Mouse (Mus musculus) liver, embryonic 14.5 days (tissue): Measurements from ENCODE around the gene Dpp6. TPM values are rescaled to one million over a fixed set of nuclear protein-coding genes. Genes with fewer than 3 reads are reported as not detected.
A peak's percentile ranks its signal among the peaks of the same experiment; 100 is the strongest.

ENCODE experiments used
- ATAC-seq: fragments of 200-750 bp; cut with Nextera tagmentation; 2 replicates; pipeline ENCODE4 v1.8.0; 2017; ENCODE audit warnings: moderate number of reproducible peaks, mild to moderate bottlenecking, moderate library complexity; ENCODE audit not compliant: insufficient read depth
- DNase-seq, 3 experiments: peaks; one replicate each; pipeline ENCODE4 v3.0.0-alpha.2; 2012 to 2013; ENCODE audit warnings: low read depth in 3 of 3, low spot score in 3 of 3
- H3K27ac ChIP-seq: fragments of 300-500 bp; sonication (generic); 2 replicates; pipeline ENCODE4 v1.5.1; 2014; ENCODE audit warnings: moderate library complexity, mild to moderate bottlenecking, control low read depth, inconsistent platforms
- H3K27me3 ChIP-seq: fragments of 300-500 bp; sonication (generic); 2 replicates; pipeline ENCODE4 v1.6.1; 2014; ENCODE audit warnings: mild to moderate bottlenecking, low read length, moderate library complexity; ENCODE audit not compliant: control insufficient read depth, insufficient read depth
- H3K36me3 ChIP-seq: fragments of 300-500 bp; sonication (generic); replicated peaks from 2 replicates; pipeline ENCODE4 v1.6.1; 2014; ENCODE audit warnings: low read depth; ENCODE audit not compliant: control insufficient read depth, insufficient read depth
- H3K4me1 ChIP-seq, 2 experiments: fragments of 200-500 bp in 1 of 2; fragments of 300-500 bp in 1 of 2; sonication (generic) in 1 of 2; replicated peaks; 2 replicates each; pipeline ENCODE4 v1.6.1; 2012 to 2014; ENCODE audit warnings: antibody characterized with exemption in 1 of 2, inconsistent platforms in 1 of 2, low read length in 1 of 2; ENCODE audit not compliant: control insufficient read depth in 2 of 2, insufficient read depth in 2 of 2
- H3K4me2 ChIP-seq: fragments of 300-500 bp; sonication (generic); 2 replicates; pipeline ENCODE4 v1.6.1; 2014; ENCODE audit warnings: low read depth, mild to moderate bottlenecking, control low read depth, moderate library complexity
- H3K4me3 ChIP-seq, 2 experiments: fragments of 200-500 bp in 1 of 2; fragments of 300-500 bp in 1 of 2; sonication (generic) in 1 of 2; 2 replicates each; pipeline ENCODE4 v1.5.1; 2012 to 2014; ENCODE audit warnings: low read depth in 2 of 2, low read length in 2 of 2, mild to moderate bottlenecking in 2 of 2, control low read depth in 1 of 2, inconsistent platforms in 1 of 2, moderate library complexity in 1 of 2; ENCODE audit not compliant: insufficient read depth in 1 of 2
- H3K9ac ChIP-seq: fragments of 300-500 bp; sonication (generic); replicated peaks from 2 replicates; pipeline ENCODE4 v1.6.1; 2014; ENCODE audit warnings: mild to moderate bottlenecking, control low read depth, moderate library complexity
- H3K9me3 ChIP-seq: fragments of 300-500 bp; sonication (generic); 2 replicates; pipeline ENCODE4 v1.6.1; 2016; ENCODE audit warnings: low read length, mixed read lengths; ENCODE audit not compliant: control insufficient read depth
- CTCF ChIP-seq: IDR thresholded peaks from 2 replicates; pipeline ENCODE4 v1.5.1; 2016; ENCODE audit warnings: antibody characterized with exemption, low read depth, control low read depth
- EP300 ChIP-seq: IDR thresholded peaks from 2 replicates; pipeline ENCODE4 v1.6.1; 2016; ENCODE audit warnings: antibody characterized with exemption, low read depth
- WGBS: fragments of 180-500 bp; shearing (Covaris S2); extraction: QIAGEN DNeasy Blood & Tissue Kit; methylation state at CpG from one replicate; pipeline ENCODE4 v1.1.7; 2014; ENCODE audit not compliant: insufficient replicate concordance; 5-methylcytosine and 5-hydroxymethylcytosine counted together
- polyA plus RNA-seq, 2 experiments: library from polyadenylated mRNA; depleted of rRNA in 1 of 2; stranded (reverse) in 1 of 2; unstranded in 1 of 2; fragments of >200 nt; fragmentation: Nextera tagmentation in 1 of 2; extraction: Ambion mirVana in 1 of 2; gene quantifications; 2 replicates each; pipeline versions ENCODE4 v1.2.1 to v1.2.3; 2012 to 2014

Dpp6 gene
- polyA plus RNA-seq, 2 experiments, result 0.30 to 0.48 TPM

GRCm38 (mm10) chr5:27194975-27195374, 378.0 kb downstream of the Dpp6 start:
- DNase-seq (no peak), ATAC-seq (no peak)
- no peaks in the 10 kb centered on the region for H3K9me3 ChIP-seq
- no peak overlapping the region for H3K4me2 ChIP-seq
- H3K9ac ChIP-seq, result no peak overlapping the region
- H3K27me3 ChIP-seq, result no peaks in the 10 kb centered on the region
- H3K27ac ChIP-seq, result no peak overlapping the region
- TF ChIP-seq EP300, result no peak
- TF ChIP-seq CTCF, result no peak
- H3K4me3 ChIP-seq, result no peak overlapping the region
- WGBS, result 13% methylated on average over 1 of the region's 1 CpGs
- no peaks in the 10 kb centered on the region for H3K4me1 ChIP-seq
- no peaks in the 10 kb centered on the region for H3K36me3 ChIP-seq

- Histone ChIP-seq H3K4me1 (no peaks in the 10 kb centered on the region), H3K36me3 (no peaks in the 10 kb centered on the region), H3K9ac (no peak overlapping the region), H3K9me3 (no peaks in the 10 kb centered on the region), H3K27me3 (no peaks in the 10 kb centered on the region), H3K27ac (no peak overlapping the region), H3K4me3 (no peak overlapping the region), H3K4me2 (no peak overlapping the region)
- ATAC-seq (no peak), DNase-seq (no peak)
- 24% methylated on average over 2 of the region's 2 CpGs for WGBS
- peak; percentile 34; the same call in 1 of the 2 replicates for TF ChIP-seq CTCF
- no peak for TF ChIP-seq EP300
These were observed 383.8 kb downstream of the Dpp6 start for GRCm38 (mm10) chr5:27200581-27201341.

- ATAC-seq (no peak), DNase-seq (no peak)
- no peak overlapping the region for H3K27ac ChIP-seq
- no peaks in the 10 kb centered on the region for H3K36me3 ChIP-seq
- H3K4me2 ChIP-seq, result no peak overlapping the region
- no peaks in the 10 kb centered on the region for H3K9me3 ChIP-seq
- no peak overlapping the region for H3K4me3 ChIP-seq
- H3K9ac ChIP-seq, result no peak overlapping the region
- H3K4me1 ChIP-seq, result no peaks in the 10 kb centered on the region
- no peaks in the 10 kb centered on the region for H3K27me3 ChIP-seq
- TF ChIP-seq CTCF, result no peak
- no peak for TF ChIP-seq EP300
These were observed 386.1 kb downstream of the Dpp6 start for GRCm38 (mm10) chr5:27203131-27203530.

GRCm38 (mm10) chr5:27204721-27205120, 387.7 kb downstream of the Dpp6 start:
- H3K4me2 ChIP-seq, result no peak overlapping the region
- H3K9me3 ChIP-seq, result no peaks in the 10 kb centered on the region
- H3K4me1 ChIP-seq, result no peaks in the 10 kb centered on the region
- H3K9ac ChIP-seq, result no peak overlapping the region
- H3K27me3 ChIP-seq, result no peaks in the 10 kb centered on the region
- no peak for TF ChIP-seq CTCF
- TF ChIP-seq EP300, result no peak
- 55% methylated on average over 3 of the region's 3 CpGs for WGBS
- DNase-seq, result no peak
- no peak overlapping the region for H3K27ac ChIP-seq
- no peak overlapping the region for H3K4me3 ChIP-seq
- no peak for ATAC-seq
- H3K36me3 ChIP-seq, result no peaks in the 10 kb centered on the region

GRCm38 (mm10) chr5:27205754-27206153, 388.8 kb downstream of the Dpp6 start:
- Histone ChIP-seq H3K9me3 (no peaks in the 10 kb centered on the region), H3K9ac (no peak overlapping the region), H3K27me3 (no peaks in the 10 kb centered on the region), H3K4me2 (no peak overlapping the region), H3K4me1 (no peaks in the 10 kb centered on the region), H3K36me3 (no peaks in the 10 kb centered on the region), H3K4me3 (no peak overlapping the region), H3K27ac (no peak overlapping the region)
- TF ChIP-seq EP300 (no peak), CTCF (no peak)
- DNase-seq (no peak), ATAC-seq (no peak)
- 50% methylated on average over 2 of the region's 2 CpGs for WGBS
